Mouse (Mus musculus): ENCODE measurements around the gene Mrpl22. TPM values are rescaled to one million over a fixed set of nuclear protein-coding genes. Genes with fewer than 3 reads are reported as not detected.
A peak's percentile ranks its signal among the peaks of the same experiment; 100 is the strongest.
"Not testable (repeated sequence)": the region's sequence is repeated elsewhere in the genome, so short reads cannot be mapped to it uniquely, and the experiment has no call there.

Gene Mrpl22
- polyA plus RNA-seq, 1 experiment from 2014 or later: 190 TPM

GRCm38 (mm10) chr11:58193860-58194520 is 22.5 kb downstream of the Mrpl22 start:
- ATAC-seq (replicated peaks; ENCODE audit: low FRiP score): no peak

DNA sequence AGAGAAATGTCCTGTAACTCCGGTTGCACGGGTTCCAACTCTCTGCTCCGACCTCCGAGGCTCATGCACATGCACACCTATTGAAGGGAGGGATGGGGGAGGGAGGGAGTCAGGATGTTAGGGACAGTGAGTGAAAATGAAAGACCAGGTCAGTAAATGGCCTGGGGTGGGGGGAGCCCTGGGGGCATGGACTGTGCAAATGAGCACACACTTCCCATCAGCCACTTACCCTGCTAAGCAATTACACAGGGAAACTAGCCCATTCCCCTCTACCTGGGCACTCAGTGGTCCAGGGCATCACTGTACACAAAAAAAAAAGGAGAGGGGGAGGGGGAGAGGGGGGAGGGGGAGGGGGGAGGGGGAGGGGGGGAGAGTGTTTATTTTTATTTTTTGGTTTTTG is 27.2 kb downstream of the Mrpl22 start:
- H3K4me2 ChIP-seq: peak overlapping the region; percentile 86
- H3K36me3 ChIP-seq (ENCODE audit: control insufficient read depth, insufficient read depth, low read length): no peaks in the 10 kb centered on the region
- no peaks in the 10 kb centered on the region for H3K27me3 ChIP-seq (replicated peaks; ENCODE audit: control insufficient read depth, insufficient read depth, low read length)
- ATAC-seq (replicated peaks; ENCODE audit: low FRiP score): no peak
- no peak overlapping the region; the same call in 1 of the 2 replicates for H3K9ac ChIP-seq (ENCODE audit: low read depth, low read length)
- H3K9me3 ChIP-seq (ENCODE audit: control insufficient read depth, low read length): no peaks in the 10 kb centered on the region
- no peak for DNase-seq (ENCODE audit: low spot score)
- H3K27ac ChIP-seq (ENCODE audit: low read depth, low read length): no peak overlapping the region
- WGBS: 81% methylated on average over 4 of the region's 4 CpGs
- H3K4me1 ChIP-seq (replicated peaks; ENCODE audit: control insufficient read depth, insufficient read depth, low read length): peaks cover 9% of the 10 kb centered on the region
- H3K4me3 ChIP-seq (ENCODE audit: low read depth, low read length): peak overlapping the region; percentile 75

More at GRCm38 (mm10) chr11:58193860-58194520, 22.5 kb downstream of the Mrpl22 start:
- H3K27me3 ChIP-seq (replicated peaks; ENCODE audit: control insufficient read depth, insufficient read depth, low read length): no peaks in the 10 kb centered on the region
- H3K4me3 ChIP-seq (ENCODE audit: low read depth, low read length): no peak overlapping the region
- no peak overlapping the region for H3K27ac ChIP-seq (ENCODE audit: low read depth, low read length)
- H3K9me3 ChIP-seq (ENCODE audit: control insufficient read depth, low read length): no peaks in the 10 kb centered on the region
- no peak overlapping the region for H3K9ac ChIP-seq (ENCODE audit: low read depth, low read length)
- H3K4me2 ChIP-seq: no peak overlapping the region
- WGBS: 60% methylated on average over 4 of the region's 4 CpGs
- no peaks in the 10 kb centered on the region for H3K36me3 ChIP-seq (ENCODE audit: control insufficient read depth, insufficient read depth, low read length)
- 0 out of 2 replicates have a peak, but pooled peaks cover 4% of the 10 kb centered on the region for H3K4me1 ChIP-seq (replicated peaks; ENCODE audit: control insufficient read depth, insufficient read depth, low read length)
- DNase-seq (ENCODE audit: low spot score): no peak

GRCm38 (mm10) chr11:58199229-58200037 is 28.0 kb downstream of the Mrpl22 start, which contains the start of the genes Igtp and Irgm2:
Gene Igtp, plus strand, starts transcription at chr11:58199556.
Gene Irgm2, plus strand, starts transcription at chr11:58199618.
- 6% methylated on average over 14 of the region's 15 CpGs for WGBS
- H3K36me3 ChIP-seq (ENCODE audit: control insufficient read depth, insufficient read depth, low read length): not testable (repeated sequence)

DNA sequence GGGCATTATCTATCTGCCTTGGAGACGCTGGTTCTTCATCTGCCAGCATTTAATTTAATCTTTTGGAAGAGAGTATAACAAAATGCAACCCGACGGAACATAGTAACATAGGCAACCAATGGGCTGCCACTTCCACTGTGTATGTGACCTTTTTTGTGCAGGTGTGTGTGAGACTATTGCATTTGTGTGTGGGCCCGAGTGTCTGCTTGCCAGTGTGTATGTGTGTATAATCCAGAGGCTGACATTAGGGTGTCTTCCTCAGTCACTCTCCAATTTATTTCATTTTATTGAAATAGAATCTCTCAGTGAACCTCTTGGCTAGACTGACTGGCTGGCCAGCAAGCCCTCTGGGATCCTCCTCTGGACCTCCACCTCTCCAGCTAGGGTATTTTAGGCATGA is 28.8 kb downstream of the Mrpl22 start:
- Histone ChIP-seq H3K27ac (ENCODE audit: low read depth, low read length) (no peak overlapping the region), H3K27me3 (replicated peaks; ENCODE audit: control insufficient read depth, insufficient read depth, low read length) (no peaks in the 10 kb centered on the region), H3K4me2 (peak overlapping the region; percentile 86; the same call in 1 of the 2 replicates), H3K4me3 (ENCODE audit: low read depth, low read length) (0 out of 2 replicates have a peak overlapping the region, but pooled peaks have one; percentile 10), H3K4me1 (replicated peaks; ENCODE audit: control insufficient read depth, insufficient read depth, low read length) (peaks cover 6% of the 10 kb centered on the region), H3K36me3 (ENCODE audit: control insufficient read depth, insufficient read depth, low read length) (no peaks in the 10 kb centered on the region), H3K9me3 (ENCODE audit: control insufficient read depth, low read length) (no peaks in the 10 kb centered on the region), H3K9ac (ENCODE audit: low read depth, low read length) (no peak overlapping the region)
- 91% methylated on average over 4 of the region's 4 CpGs for WGBS
- ATAC-seq (replicated peaks; ENCODE audit: low FRiP score) (no peak), DNase-seq (ENCODE audit: low spot score) (no peak)

More at GRCm38 (mm10) chr11:58199229-58200037, 28.0 kb downstream of the Mrpl22 start, which contains the start of the genes Igtp and Irgm2:
- peak within 1 kb of the TSS; percentile 86 for H3K4me2 ChIP-seq
- not testable (repeated sequence) for H3K9me3 ChIP-seq (ENCODE audit: control insufficient read depth, low read length); H3K27me3 ChIP-seq (replicated peaks; ENCODE audit: control insufficient read depth, insufficient read depth, low read length); H3K4me1 ChIP-seq (replicated peaks; ENCODE audit: control insufficient read depth, insufficient read depth, low read length)
- peak within 1 kb of the TSS; percentile 66; the same call in 1 of the 2 replicates for H3K27ac ChIP-seq (ENCODE audit: low read depth, low read length)
- H3K9ac ChIP-seq (ENCODE audit: low read depth, low read length): peak within 1 kb of the TSS; percentile 82
- peak; percentile 99 for ATAC-seq (replicated peaks; ENCODE audit: low FRiP score)
- H3K4me3 ChIP-seq (ENCODE audit: low read depth, low read length): peak within 1 kb of the TSS; percentile 75
- peak; percentile 78 for DNase-seq (ENCODE audit: low spot score)

DNA sequence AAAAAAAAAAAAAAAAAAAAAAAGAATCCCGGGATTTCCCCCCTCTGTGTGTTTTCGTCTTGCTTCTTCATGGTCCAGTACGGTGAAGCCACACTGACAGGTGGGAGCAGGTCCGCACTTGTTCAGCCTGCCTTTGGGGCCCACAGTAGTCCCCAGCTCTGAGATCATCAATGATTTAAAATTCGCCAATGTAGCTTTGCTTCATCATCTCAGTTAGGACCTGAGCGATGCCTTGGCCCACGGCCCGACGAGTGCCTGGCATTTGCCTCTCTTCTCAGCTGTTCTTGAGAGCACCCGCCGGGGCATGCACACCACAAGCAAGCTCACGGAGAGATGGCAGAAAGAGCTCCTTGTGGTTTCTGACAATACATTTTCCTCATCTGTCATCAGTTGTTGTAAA is 29.6 kb downstream of the Mrpl22 start:
- WGBS: 89% methylated on average over 12 of the region's 12 CpGs
- no peaks in the 10 kb centered on the region for H3K27me3 ChIP-seq (replicated peaks; ENCODE audit: control insufficient read depth, insufficient read depth, low read length)
- H3K4me3 ChIP-seq (ENCODE audit: low read depth, low read length): no peak overlapping the region
- H3K36me3 ChIP-seq (ENCODE audit: control insufficient read depth, insufficient read depth, low read length): no peaks in the 10 kb centered on the region
- ATAC-seq (replicated peaks; ENCODE audit: low FRiP score) (no peak), DNase-seq (ENCODE audit: low spot score) (no peak)
- no peaks in the 10 kb centered on the region for H3K9me3 ChIP-seq (ENCODE audit: control insufficient read depth, low read length)
- no peak overlapping the region for H3K27ac ChIP-seq (ENCODE audit: low read depth, low read length)
- H3K4me2 ChIP-seq: no peak overlapping the region
- H3K4me1 ChIP-seq (replicated peaks; ENCODE audit: control insufficient read depth, insufficient read depth, low read length): peaks cover 6% of the 10 kb centered on the region
- no peak overlapping the region for H3K9ac ChIP-seq (ENCODE audit: low read depth, low read length)

DNA sequence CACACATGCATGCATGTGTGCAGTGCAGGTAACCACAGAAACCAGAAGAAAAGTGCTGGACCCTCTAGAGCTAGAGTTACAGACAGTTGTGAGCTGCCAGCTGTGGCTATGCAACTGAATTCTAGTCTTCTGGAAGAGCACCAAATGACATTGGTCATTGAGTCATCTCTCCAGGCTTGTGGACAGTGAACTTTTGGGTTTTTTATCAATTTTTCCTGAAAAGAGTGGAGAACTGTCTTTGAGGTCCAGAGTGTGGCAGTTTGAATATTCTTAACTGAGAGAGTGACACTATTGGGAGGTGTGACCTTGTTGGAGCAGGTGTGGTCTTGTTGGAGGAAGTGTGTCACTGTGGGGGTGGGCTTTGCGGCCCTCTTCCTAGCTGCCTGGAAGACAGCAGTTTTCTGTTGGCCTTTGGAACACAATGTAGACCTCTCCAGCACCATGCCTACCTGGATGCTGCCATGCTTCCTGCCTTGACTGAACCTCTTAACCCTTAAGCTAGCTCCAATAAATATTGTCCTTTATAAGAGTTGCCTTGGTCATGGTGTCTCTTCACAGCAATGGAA is 38.9 kb downstream of the Mrpl22 start:
- no peaks in the 10 kb centered on the region for H3K9me3 ChIP-seq (ENCODE audit: control insufficient read depth, low read length)
- no peak overlapping the region for H3K9ac ChIP-seq (ENCODE audit: low read depth, low read length)
- ATAC-seq (replicated peaks; ENCODE audit: low FRiP score) (no peak), DNase-seq (ENCODE audit: low spot score) (no peak)
- H3K4me3 ChIP-seq (ENCODE audit: low read depth, low read length): no peak overlapping the region
- H3K36me3 ChIP-seq (ENCODE audit: control insufficient read depth, insufficient read depth, low read length): no peaks in the 10 kb centered on the region
- no peak overlapping the region for H3K4me2 ChIP-seq
- peaks cover 27% of the 10 kb centered on the region for H3K4me1 ChIP-seq (replicated peaks; ENCODE audit: control insufficient read depth, insufficient read depth, low read length)
- no peaks in the 10 kb centered on the region for H3K27me3 ChIP-seq (replicated peaks; ENCODE audit: control insufficient read depth, insufficient read depth, low read length)
- no peak overlapping the region for H3K27ac ChIP-seq (ENCODE audit: low read depth, low read length)
- 76% methylated on average over 1 of the region's 1 CpGs for WGBS

GRCm38 (mm10) chr11:58211062-58211681 is 39.7 kb downstream of the Mrpl22 start:
- Histone ChIP-seq H3K27me3 (replicated peaks; ENCODE audit: control insufficient read depth, insufficient read depth, low read length) (no peaks in the 10 kb centered on the region), H3K9me3 (ENCODE audit: control insufficient read depth, low read length) (no peaks in the 10 kb centered on the region), H3K27ac (ENCODE audit: low read depth, low read length) (peak overlapping the region; percentile 41; the same call in 1 of the 2 replicates), H3K4me2 (peak overlapping the region; percentile 11), H3K4me1 (replicated peaks; ENCODE audit: control insufficient read depth, insufficient read depth, low read length) (peaks cover 31% of the 10 kb centered on the region), H3K9ac (ENCODE audit: low read depth, low read length) (no peak overlapping the region), H3K36me3 (ENCODE audit: control insufficient read depth, insufficient read depth, low read length) (no peaks in the 10 kb centered on the region), H3K4me3 (ENCODE audit: low read depth, low read length) (no peak overlapping the region)
- no peak for DNase-seq (ENCODE audit: low spot score)
- no peak for ATAC-seq (replicated peaks; ENCODE audit: low FRiP score)
- 23% methylated on average over 9 of the region's 9 CpGs for WGBS

DNA sequence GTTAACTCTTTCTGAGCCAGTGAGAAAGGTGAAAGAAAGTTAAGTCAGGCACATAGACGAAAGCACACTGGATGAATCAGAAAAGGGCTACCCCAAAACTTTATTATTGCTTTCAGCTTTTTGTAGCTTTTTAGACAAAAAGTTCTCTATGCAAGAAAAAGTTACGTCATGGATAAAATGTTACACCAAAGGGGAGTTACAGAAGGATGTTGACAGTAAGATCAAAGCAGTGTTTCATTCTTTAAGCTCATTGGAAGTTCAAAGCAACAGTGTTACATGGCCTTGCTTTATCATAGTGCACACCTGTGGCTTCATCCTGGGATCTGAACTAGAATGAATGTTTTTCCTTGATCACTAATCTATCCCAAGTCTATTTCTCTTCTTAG is 40.2 kb downstream of the Mrpl22 start:
- H3K9me3 ChIP-seq (ENCODE audit: control insufficient read depth, low read length): no peaks in the 10 kb centered on the region
- H3K4me2 ChIP-seq: peak overlapping the region; percentile 11; the same call in 1 of the 2 replicates
- DNase-seq (ENCODE audit: low spot score) (no peak), ATAC-seq (replicated peaks; ENCODE audit: low FRiP score) (no peak)
- H3K27me3 ChIP-seq (replicated peaks; ENCODE audit: control insufficient read depth, insufficient read depth, low read length): no peaks in the 10 kb centered on the region
- WGBS: 45% methylated on average over 2 of the region's 2 CpGs
- peaks cover 31% of the 10 kb centered on the region for H3K4me1 ChIP-seq (replicated peaks; ENCODE audit: control insufficient read depth, insufficient read depth, low read length)
- H3K9ac ChIP-seq (ENCODE audit: low read depth, low read length): no peak overlapping the region
- no peak overlapping the region for H3K4me3 ChIP-seq (ENCODE audit: low read depth, low read length)
- no peak overlapping the region for H3K27ac ChIP-seq (ENCODE audit: low read depth, low read length)
- no peaks in the 10 kb centered on the region for H3K36me3 ChIP-seq (ENCODE audit: control insufficient read depth, insufficient read depth, low read length)

Data from liver, embryonic 11.5 days (tissue).